Mouse (Mus musculus): ENCODE results near the gene Cyp2b10.
"Not testable (repeated sequence)": the region's sequence is repeated elsewhere in the genome, so short reads cannot be mapped to it uniquely, and the experiment has no call there.

Gene Cyp2b10

GRCm38 (mm10) chr7:25897411-25897810 is at the start of gene Cyp2b10:
TSS of gene Cyp2b10 (plus strand) at chr7:25897620.
- DNase-seq (ENCODE audit: low read depth, low spot score): no peak

GRCm38 (mm10) chr7:25847722-25848443 is 49.5 kb upstream of the Cyp2b10 start:
- peak; percentile 69 for DNase-seq (ENCODE audit: low read depth, low spot score)

DNA sequence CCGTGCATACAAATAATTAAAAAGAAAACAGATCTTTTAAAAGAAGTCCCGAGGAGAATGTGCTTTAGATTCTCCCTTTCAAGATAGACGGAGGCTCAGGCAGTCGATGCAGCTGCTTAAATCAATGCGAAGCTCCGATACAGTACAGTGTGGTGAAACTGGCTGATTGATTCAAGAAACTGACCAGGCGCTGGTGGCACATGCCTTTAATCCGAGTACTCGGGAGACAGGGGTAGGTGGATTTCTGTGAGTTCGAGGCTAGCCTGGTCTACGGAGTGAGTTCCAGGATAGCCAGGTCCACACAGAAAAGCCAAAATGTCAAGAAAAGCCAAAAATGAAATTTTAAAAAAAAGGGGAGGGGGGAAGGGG is 49.0 kb upstream of the Cyp2b10 start:
- DNase-seq (ENCODE audit: low read depth, low spot score): peak; percentile 13

DNA sequence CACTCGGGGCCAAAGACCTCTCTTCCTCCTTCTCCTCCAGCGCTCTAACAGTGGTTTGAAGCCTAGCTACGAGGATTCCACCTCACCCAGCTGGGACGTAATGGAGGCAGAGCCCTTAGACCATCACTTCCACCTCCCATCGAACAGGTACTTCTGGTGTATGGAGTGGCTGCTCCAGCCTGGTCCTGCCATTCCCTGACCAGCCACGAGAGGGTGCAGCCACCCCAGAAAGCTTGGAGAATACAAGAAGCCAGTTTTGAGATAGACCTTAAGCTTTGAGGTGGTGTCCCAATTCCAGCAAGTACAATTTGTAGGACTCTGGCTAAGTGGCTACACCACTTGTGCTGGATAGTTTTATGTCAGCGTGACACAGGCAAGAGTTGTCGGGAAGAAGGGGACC is 42.3 kb upstream of the Cyp2b10 start:
- no peak for DNase-seq (ENCODE audit: low read depth, low spot score)

DNA sequence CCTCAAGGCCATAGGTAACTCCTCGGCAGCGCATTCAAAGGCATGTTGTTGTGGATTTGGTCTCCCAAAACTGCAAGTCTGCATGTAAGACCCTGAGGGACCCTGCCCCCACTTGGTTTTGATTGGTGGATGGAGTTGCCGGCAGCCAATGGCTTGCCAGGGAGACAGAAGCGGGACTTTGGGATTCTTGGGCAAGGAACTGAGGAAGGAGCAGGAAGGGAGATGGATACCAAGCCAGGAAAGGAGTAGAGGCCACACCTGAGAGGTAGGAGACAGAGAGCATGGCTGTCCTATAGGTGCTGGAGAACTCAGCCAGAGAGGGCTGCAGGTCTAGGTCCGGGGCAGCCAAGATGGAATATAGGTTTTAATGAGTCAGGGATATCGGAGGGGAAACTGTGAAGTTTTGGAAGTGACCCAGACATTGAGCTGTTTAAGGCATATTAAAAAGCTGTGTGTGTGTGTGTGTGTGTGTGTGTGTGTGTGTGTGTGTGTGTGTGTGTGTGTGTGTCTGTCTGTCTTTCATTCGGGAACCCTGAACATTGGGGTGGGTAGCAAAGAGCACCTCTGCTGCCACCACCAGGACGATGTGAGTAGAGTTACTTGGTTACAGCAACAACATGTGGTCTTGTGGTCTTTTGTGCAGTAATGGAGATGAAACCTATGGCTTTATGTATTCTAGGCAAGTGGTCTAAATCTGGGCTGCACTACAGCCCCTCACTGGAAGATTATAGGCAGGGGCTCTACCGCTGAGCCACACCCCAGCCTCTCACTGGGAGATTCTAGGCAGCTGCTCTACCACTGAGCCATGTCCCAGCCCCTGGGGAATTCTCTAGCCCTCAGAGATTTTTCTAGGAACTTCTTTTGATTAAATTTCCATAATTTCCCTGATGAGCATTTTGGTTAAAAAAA is 37.2 kb upstream of the Cyp2b10 start:
- DNase-seq (ENCODE audit: low read depth, low spot score): no peak

GRCm38 (mm10) chr7:25862365-25862764 is 35.1 kb upstream of the Cyp2b10 start:
- no peak for DNase-seq (ENCODE audit: low read depth, low spot score)

- DNase-seq (ENCODE audit: low read depth, low spot score): no peak
These were observed 33.7 kb upstream of the Cyp2b10 start for GRCm38 (mm10) chr7:25863756-25864155.

GRCm38 (mm10) chr7:25864861-25865260 is 32.6 kb upstream of the Cyp2b10 start:
- DNase-seq (ENCODE audit: low read depth, low spot score): no peak

- DNase-seq (ENCODE audit: low read depth, low spot score): no peak
These were observed 27.6 kb upstream of the Cyp2b10 start for GRCm38 (mm10) chr7:25869789-25870188.

GRCm38 (mm10) chr7:25872624-25873023 is 24.8 kb upstream of the Cyp2b10 start:
- no peak for DNase-seq (ENCODE audit: low read depth, low spot score)

DNA sequence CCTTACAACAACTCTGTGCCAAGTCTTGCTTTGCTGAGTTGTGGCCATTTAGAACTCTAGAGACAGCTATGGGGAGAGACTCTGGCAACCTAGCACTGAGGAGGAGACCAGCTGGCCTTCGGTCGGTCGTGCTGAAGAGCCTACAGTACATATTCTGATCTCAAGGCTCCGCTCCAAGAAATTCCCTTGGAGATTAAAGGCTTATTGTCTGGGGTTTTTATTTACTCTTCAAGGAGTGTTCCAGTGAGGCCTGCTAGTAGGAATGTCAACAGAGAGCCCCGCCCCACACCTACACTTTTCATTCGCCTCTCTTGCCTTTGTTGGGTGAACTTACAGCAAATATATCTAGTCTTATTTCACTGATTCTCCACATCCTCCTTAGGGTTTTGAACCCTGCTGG is 18.7 kb upstream of the Cyp2b10 start:
- DNase-seq (ENCODE audit: low read depth, low spot score): no peak

DNA sequence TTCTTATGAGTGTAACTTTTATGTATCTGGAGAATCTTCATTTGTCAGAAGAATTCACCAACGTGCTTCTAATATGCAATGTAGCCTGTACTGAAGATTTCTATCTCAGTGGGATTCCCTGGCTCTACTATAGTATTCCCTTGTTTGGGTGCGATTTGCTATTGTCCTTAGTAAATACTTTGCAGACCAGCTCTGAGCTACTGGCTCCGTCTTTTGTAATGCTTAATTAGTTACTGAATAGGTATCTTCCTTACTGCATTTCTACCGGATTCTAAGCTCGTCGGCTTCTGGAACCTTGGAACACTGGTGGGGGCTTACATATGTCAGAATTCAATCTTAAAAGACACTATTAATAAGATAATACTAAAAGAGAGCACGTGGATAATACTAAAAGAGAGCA is 16.7 kb upstream of the Cyp2b10 start:
- DNase-seq (ENCODE audit: low read depth, low spot score): not testable (repeated sequence)

GRCm38 (mm10) chr7:25884272-25884671 is 13.1 kb upstream of the Cyp2b10 start:
- DNase-seq (ENCODE audit: low read depth, low spot score): no peak

GRCm38 (mm10) chr7:25887758-25888157 is 9.7 kb upstream of the Cyp2b10 start:
- DNase-seq (ENCODE audit: low read depth, low spot score): no peak

DNA sequence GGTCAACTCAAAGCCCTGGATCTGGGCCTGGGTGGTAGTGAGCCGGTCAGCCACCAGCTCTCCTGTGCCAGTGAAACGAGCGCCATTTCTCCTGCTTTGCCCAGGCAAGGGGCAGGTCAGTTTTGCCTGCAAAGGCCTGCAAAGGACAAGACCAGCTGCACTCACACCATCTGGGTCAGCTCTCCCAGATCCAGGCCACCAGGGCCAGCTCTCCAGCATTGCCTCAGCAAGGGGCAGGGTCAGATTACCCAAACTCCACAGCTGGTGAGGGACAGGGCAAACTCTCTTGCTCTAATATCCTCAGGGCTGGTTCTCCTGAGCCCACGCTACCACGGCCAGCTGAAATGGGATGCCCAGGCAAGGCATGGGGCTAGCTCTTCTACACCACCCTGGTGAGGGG is 4.3 kb upstream of the Cyp2b10 start:
- DNase-seq (ENCODE audit: low read depth, low spot score): no peak

DNA sequence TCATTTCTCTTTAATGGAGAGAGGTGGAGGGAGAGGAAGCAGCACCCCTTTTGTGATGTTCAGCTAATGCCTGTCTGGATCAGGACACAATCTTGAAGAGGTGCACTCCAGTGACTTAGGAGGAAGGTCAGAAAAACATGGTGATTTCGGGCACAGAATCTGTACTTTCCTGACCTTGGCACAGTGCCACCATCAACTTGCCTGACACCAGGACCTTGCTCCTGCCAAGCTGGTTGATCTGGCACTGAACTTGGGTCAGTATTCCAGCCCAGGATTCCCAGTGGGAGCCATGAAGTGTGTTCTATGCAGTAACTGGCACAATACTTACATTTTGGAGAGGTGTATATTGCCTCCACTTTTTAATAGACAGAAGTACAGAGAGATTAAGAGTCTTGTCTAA is 2.3 kb upstream of the Cyp2b10 start:
- DNase-seq (ENCODE audit: low read depth, low spot score): no peak

- DNase-seq (ENCODE audit: low read depth, low spot score): no peak
These were observed 644 bp downstream of the Cyp2b10 start for GRCm38 (mm10) chr7:25898064-25898463.

GRCm38 (mm10) chr7:25902061-25902690 is 4.8 kb downstream of the Cyp2b10 start:
- DNase-seq (ENCODE audit: low read depth, low spot score): no peak

DNA sequence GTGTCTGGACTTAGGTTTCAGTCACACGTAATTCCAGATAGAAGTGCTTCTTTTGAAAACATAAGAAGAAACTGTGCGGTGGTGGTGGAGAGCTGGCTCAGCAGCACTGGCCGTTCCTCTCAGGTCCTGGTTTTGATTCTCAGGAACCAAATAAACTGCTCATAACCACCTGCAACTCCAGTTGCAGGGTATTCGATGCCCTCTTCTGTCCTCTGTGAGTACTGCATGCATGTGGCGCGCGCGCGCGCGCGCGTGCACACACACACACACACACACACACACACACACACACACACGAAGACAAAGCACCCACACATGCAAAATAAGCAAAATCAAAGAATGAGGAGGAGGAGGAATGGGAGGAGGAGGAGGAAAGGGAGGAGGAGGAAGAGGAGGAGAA is 5.7 kb downstream of the Cyp2b10 start:
- no peak for DNase-seq (ENCODE audit: low read depth, low spot score)

- no peak for DNase-seq (ENCODE audit: low read depth, low spot score)
These were observed 6.6 kb downstream of the Cyp2b10 start for GRCm38 (mm10) chr7:25904066-25904465.

- no peak for DNase-seq (ENCODE audit: low read depth, low spot score)
These were observed 7.1 kb downstream of the Cyp2b10 start for GRCm38 (mm10) chr7:25904489-25904888.

DNA sequence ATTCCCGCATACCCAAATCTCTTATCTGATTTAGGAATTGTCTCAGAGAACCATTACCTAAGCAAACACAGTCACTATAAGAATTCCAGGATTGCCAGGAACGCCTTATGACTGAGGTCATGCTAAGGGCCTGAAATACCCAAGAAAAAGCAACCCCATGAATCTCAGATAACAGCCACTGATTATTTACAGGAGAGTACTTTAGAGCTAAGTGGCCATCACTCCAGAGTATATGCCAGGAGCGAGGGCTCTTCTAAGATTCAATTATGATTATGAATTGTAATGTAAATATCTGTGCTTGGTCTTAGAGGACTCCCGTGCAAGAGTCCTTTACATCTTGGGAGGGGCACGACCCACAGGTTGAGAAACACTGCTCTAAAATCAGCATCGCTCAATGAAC is 10.0 kb downstream of the Cyp2b10 start:
- no peak for DNase-seq (ENCODE audit: low read depth, low spot score)

All from retina, postnatal 7 days (tissue).